In the genomic region with DNA sequence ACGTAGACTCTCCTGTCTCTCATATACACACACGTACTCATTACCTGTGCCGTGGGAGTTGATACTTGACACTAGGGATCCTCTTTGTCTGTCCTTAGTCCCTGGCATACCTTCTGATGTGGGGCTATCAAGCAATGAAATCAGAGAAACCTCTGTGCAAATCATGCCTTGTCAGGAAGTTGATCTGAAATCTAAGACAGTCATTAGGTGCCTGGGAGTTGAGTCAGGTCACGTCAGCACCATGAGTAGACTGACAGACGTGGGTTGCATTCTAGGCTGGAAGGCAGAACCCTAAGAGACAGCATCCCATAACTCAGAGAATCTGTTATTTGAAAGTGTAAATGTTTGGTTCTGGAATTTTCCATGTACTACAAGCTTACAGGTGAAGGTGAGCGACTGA, we compare ENCODE assay signal across 22 mouse cellular contexts.
A peak's percentile ranks its signal among the peaks of the same experiment; 100 is the strongest.
DNase-seq lines count a peak whose midpoint lies in the region; ATAC-seq and TF ChIP-seq lines count a peak whose summit lies in the region.
"Had no signal": no experiment of that assay in that cellular context is flagged by ENCODE, and none has a peak within 500 bp of the region (broad histone marks: within the 10 kb centered on the region; RNA-seq: fewer than 3 reads in every experiment).

No protein-coding gene starts in this region.

- H3K4me3 ChIP-seq in gastrocnemius, adult 2 months = no peak overlapping the region
- H3K4me3 ChIP-seq: embryonic facial prominence, embryonic 10.5 days; embryonic facial prominence, embryonic 12.5 days; forebrain, embryonic 13.5 days; forebrain, embryonic 15.5 days had no signal

- TF ChIP-seq CTCF in gastrocnemius, adult 2 months (IDR thresholded peaks at IDR 0.05) = no peak

- H3K27ac ChIP-seq in gastrocnemius, adult 2 months = no peak overlapping the region
- H3K27ac ChIP-seq: embryonic facial prominence, embryonic 10.5 days; embryonic facial prominence, embryonic 12.5 days; forebrain, embryonic 13.5 days; forebrain, embryonic 15.5 days had no signal

- intact Hi-C loops in gastrocnemius, adult 2 months (cut with DNase I) = no loop called here

- peak; percentile 41 for DNase-seq in CD4-positive helper T cell, adult 2 months (ENCODE audit: low read depth, low spot score)
- no peak for DNase-seq in thymus, postnatal 36 days
- no peak for DNase-seq in adrenal gland, adult (ENCODE audit: inconsistent age in 2 of 2, low spot score in 1 of 2)
- no peak for DNase-seq in gastrocnemius, adult 2 months
- DNase-seq: adrenal gland, adult 8-10 months; adrenal gland, postnatal 14 days; adrenal gland, postnatal 36 days; B cell, adult 2 months; cerebellum, adult 11-12 months; cerebellum, adult 2 months; cerebellum, adult 9-10 months; cerebellum, postnatal 10 days; cerebellum, postnatal 25 days; forebrain, postnatal 0 days had no signal

- peak; percentile 57 for ATAC-seq in CD4-positive, CD25-positive, alpha-beta regulatory T cell, adult 4 months
- peak; percentile 58 for ATAC-seq in activated CD4-positive, CD25-positive, alpha-beta regulatory T cell, adult 4 months
- peak; percentile 65 for ATAC-seq in inflammation-experienced regulatory T-cells, adult 6 months
- ATAC-seq: forebrain, embryonic 13.5 days; forebrain, embryonic 15.5 days; Patski had no signal
